Mouse (Mus musculus) kidney, postnatal 14 days (tissue): ENCODE data around the gene Krt2.

Experiments used
- DNase-seq: peaks from one replicate; pipeline ENCODE4 v3.0.0; 2022; ENCODE audit warnings: mixed read lengths

Krt2 gene

DNA sequence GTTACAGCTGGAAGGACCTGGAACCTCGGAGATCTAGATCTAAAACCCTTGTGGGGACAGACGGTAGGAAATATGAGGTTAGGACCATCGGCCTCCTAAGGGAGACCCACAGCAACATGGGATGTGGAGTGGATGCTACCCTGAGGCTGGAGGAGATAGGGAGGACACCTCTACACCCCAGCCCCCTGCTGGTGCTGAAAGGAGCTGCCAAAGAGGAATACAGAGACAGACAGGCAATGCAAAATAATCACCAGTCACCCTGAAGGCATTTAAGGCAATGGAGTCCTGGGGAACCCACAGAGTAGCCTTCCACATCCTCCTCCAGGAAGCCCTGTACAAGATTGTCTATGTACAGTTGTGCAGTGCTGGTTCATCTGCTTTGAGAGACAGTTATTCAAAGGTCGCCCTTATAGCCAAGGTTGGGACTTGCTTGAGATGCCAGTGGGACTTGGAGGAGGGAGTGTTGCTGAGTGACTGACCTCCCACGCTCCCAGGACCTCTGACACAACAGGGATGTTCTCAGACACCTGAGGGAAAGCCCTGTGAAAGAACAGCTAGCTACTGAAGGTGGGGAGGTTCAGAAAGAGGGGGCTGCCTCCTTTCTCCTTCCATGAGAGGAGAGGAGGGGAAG is 45.8 kb downstream of the Krt2 start:
- peak; percentile 10 for DNase-seq

DNA sequence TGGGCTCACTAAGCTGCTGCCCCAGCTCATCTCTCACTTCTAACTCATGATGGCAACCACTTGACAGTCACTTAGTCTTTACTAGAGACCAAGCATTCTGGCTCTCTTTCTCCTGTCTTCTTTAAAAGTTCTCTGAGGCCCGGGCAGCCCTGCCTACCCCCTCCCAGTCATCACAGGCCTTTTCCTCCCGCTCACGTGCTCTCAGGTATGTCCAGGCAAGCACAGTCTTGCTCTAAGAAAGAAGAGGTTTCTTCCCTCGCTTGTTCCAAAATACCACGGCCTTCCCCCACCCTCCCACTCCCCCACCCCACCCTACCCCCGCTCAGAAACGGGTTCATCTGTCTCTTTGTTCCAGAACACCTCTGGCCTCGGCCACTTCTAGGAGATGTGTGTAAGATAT is 47.7 kb downstream of the Krt2 start:
- no peak for DNase-seq
